Mouse (Mus musculus) kidney, embryonic 16.5 days (tissue): ENCODE data around the gene Fam166a. TPM values are rescaled to one million over a fixed set of nuclear protein-coding genes. Genes with fewer than 3 reads are reported as not detected.

ENCODE experiments used
- ATAC-seq: fragments of 200-750 bp; cut with Nextera tagmentation; 2 replicates; pipeline ENCODE4 v1.8.0; 2017; ENCODE audit warnings: moderate TSS enrichment; ENCODE audit not compliant: low FRiP score, low TSS enrichment
- H3K27ac ChIP-seq: fragments of 300-500 bp; sonication (generic); 2 replicates; pipeline ENCODE4 v1.5.1; 2014; ENCODE audit warnings: low read length
- H3K27me3 ChIP-seq: fragments of 300-500 bp; sonication (generic); 2 replicates; pipeline ENCODE4 v1.6.1; 2014; ENCODE audit warnings: low read length, control low read depth, mixed read lengths; ENCODE audit not compliant: insufficient read depth
- H3K36me3 ChIP-seq: fragments of 300-500 bp; sonication (generic); 2 replicates; pipeline ENCODE4 v1.6.1; 2014; ENCODE audit warnings: low read length, control low read depth, mixed read lengths; ENCODE audit not compliant: insufficient read depth
- H3K4me1 ChIP-seq: fragments of 300-500 bp; sonication (generic); 2 replicates; pipeline ENCODE4 v1.6.1; 2014; ENCODE audit warnings: low read length, control low read depth, mixed read lengths; ENCODE audit not compliant: insufficient read depth
- H3K4me2 ChIP-seq: fragments of 300-500 bp; sonication (generic); replicated peaks from 2 replicates; pipeline ENCODE4 v1.6.1; 2014; ENCODE audit warnings: low read depth, low read length
- H3K4me3 ChIP-seq: fragments of 300-500 bp; sonication (generic); 2 replicates; pipeline ENCODE4 v1.5.1; 2014; ENCODE audit warnings: mild to moderate bottlenecking, low read length
- H3K9ac ChIP-seq: fragments of 300-500 bp; sonication (generic); replicated peaks from 2 replicates; pipeline ENCODE4 v1.6.1; 2014; ENCODE audit warnings: low read length
- H3K9me3 ChIP-seq: fragments of 300-500 bp; sonication (generic); 2 replicates; pipeline ENCODE4 v1.6.1; 2016; ENCODE audit warnings: low read length, control low read depth
- WGBS: fragments of 180-500 bp; shearing (Covaris S2); extraction: QIAGEN DNeasy Blood & Tissue Kit; methylation state at CpG from one replicate; pipeline ENCODE4 v1.1.7; 2014; 5-methylcytosine and 5-hydroxymethylcytosine counted together
- polyA plus RNA-seq: library from polyadenylated mRNA; unstranded; fragments of >200 nt; fragmentation: Nextera tagmentation; extraction: Ambion mirVana; gene quantifications from 2 replicates; pipeline ENCODE4 v1.2.1, GENCODE M21; 2015

Gene Fam166a
- polyA plus RNA-seq, 1 experiment from 2014 or later, result 0.37 TPM

DNA sequence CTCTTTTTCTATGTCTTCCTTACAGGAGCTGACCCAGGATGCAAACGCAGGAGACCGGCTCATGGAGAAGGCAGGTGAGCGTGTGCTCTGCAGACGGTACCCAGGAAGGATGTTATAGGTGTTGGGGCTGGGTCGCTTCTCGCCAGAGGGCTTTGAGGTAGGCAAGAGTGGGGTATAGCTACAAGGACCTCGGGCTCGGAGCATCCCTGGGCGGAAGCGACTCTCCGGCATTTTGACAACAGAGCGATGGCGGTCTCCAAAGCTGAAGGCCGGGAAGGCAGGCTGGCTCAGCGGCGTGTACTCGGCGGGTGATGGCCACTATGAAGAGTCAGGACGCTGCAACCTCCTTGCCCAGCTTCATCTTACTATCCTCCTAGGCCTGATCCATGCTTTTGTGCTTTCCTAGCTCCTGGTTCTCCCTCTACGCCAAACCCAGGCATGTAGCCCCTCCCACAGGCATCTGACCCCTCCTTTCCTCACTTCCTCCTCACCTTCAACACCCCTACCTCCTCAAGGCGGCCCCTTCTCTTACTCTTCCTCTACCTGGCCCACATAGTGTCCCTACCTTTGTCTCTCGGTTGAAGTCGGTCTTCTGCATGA is 5.2 kb upstream of the Fam166a start:
- Histone ChIP-seq H3K9me3 (no peaks in the 10 kb centered on the region), H3K27ac (no peak overlapping the region), H3K9ac (no peak overlapping the region), H3K4me1 (peaks cover 23% of the 10 kb centered on the region), H3K4me3 (no peak overlapping the region), H3K4me2 (no peak overlapping the region), H3K36me3 (peaks cover 6% of the 10 kb centered on the region; the same call in 1 of the 2 replicates), H3K27me3 (no peaks in the 10 kb centered on the region)
- no peak for ATAC-seq
- 72% methylated on average over 23 of the region's 23 CpGs for WGBS

DNA sequence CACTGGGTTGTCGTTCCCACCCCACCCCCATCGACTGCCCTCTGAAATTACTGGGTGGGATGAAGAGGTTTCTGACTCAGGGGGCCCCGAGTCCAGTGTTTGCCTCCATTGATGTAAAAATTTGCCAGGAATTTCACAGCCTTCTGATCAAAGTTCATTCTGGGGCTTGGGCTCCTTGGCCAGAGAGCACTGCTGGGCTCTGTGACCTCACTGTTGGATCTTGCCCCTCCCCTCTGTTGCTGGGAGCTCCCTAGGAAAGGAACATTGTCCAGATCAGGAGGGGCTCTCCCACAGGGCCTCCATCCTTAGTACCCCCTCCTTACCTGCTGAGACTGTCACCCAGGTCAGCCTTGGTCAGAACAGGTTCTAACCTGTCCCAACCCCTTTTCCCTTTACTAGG is 4.1 kb upstream of the Fam166a start, which contains the start of gene Stpg3:
TSS of gene Stpg3 (minus strand) at position 194 of the 400 bp plus-strand sequence.
- 50% methylated on average over 3 of the region's 3 CpGs for WGBS
- no peaks in the 10 kb centered on the region for H3K36me3 ChIP-seq

GRCm38 (mm10) chr2:25217666-25218065 is 879 bp upstream of the Fam166a start:
- Histone ChIP-seq H3K4me2 (no peak overlapping the region), H3K9me3 (no peaks in the 10 kb centered on the region), H3K9ac (no peak overlapping the region), H3K27ac (no peak overlapping the region), H3K4me3 (no peak overlapping the region), H3K36me3 (peaks cover 11% of the 10 kb centered on the region), H3K4me1 (0 out of 2 replicates have a peak, but pooled peaks cover 2% of the 10 kb centered on the region), H3K27me3 (no peaks in the 10 kb centered on the region)
- 58% methylated on average over 2 of the region's 2 CpGs for WGBS
- ATAC-seq, result no peak

More for the DNA sequence above, 4.1 kb upstream of the Fam166a start, which contains the start of gene Stpg3:
- no peaks in the 10 kb centered on the region for H3K9me3 ChIP-seq
- H3K27me3 ChIP-seq, result no peaks in the 10 kb centered on the region
- H3K4me3 ChIP-seq, result no peak within 1 kb of the TSS
- peak; percentile 55; the same call in 1 of the 2 replicates for ATAC-seq
- no peak within 1 kb of the TSS; the same call in 1 of the 2 replicates for H3K9ac ChIP-seq
- peaks cover 16% of the 10 kb centered on the region for H3K4me1 ChIP-seq
- H3K4me2 ChIP-seq, result no peak within 1 kb of the TSS
- peak within 1 kb of the TSS; percentile 13; the same call in 1 of the 2 replicates for H3K27ac ChIP-seq

DNA sequence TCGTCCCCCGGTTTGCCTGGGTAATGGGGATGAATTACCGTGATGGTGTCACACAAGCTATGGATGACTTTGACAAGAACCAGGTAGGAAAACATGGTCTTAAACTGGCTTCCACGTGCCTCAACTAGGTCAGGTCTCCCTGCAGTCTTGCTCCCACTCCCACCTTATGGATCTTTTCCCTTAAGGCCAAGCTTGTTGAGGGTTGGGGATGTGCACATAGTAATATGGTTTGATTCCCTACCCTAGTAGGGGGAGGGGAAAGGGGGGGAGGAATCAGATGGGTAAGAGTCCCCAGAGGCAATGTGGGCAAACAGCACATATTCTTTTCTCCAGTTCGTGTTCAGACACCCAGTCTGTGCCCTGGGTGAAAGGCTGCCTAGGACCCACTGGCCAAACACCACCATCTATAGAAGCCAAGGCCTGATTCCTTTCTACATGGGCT is 2.8 kb downstream of the Fam166a start:
- Histone ChIP-seq H3K27ac (no peak overlapping the region), H3K9ac (no peak overlapping the region), H3K4me1 (peaks cover 16% of the 10 kb centered on the region), H3K9me3 (no peaks in the 10 kb centered on the region), H3K4me2 (no peak overlapping the region), H3K27me3 (no peaks in the 10 kb centered on the region), H3K4me3 (no peak overlapping the region), H3K36me3 (peaks cover 14% of the 10 kb centered on the region)
- WGBS, result 72% methylated on average over 5 of the region's 5 CpGs
- no peak for ATAC-seq

DNA sequence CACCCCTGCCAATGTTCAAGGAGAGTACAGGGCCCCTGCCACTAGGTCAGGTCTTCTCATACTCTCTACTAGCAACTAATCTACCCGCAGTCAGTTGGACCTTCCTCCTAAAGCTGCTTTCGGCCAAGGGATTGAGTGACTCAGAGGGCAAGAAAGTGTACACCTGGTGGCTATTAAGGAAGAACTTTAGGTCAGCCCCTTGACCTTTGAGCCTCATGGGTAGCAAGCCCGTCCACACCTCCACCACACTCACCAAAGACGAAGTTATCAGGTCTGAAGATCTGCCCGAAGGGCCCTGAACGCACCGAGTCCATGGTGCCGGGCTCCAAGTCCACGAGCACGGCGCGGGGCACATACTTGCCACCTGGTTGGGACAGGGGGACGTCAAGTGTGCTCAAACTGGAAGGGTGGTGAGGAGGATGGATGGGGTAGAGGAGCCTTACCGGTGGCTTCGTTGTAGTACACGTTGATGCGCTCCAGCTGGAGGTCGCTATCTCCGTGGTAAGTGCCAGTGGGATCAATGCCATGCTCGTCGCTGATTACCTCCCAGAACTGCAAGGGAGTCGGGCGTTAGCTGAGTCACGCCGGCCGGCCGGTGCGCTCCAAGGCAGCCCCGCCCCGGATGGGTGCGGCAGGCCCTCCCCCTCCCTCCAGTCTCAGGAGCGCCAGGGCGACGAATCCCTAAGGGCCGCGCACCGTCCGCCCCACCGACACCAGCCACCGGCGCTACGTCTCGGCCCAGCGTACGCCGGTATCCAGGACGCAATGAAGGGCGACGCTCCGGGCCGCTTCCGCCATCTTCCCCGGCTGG is 5.3 kb downstream of the Fam166a start:
- peaks cover 26% of the 10 kb centered on the region for H3K4me1 ChIP-seq
- under 1% methylated on average over 53 of the region's 53 CpGs for WGBS
- H3K36me3 ChIP-seq, result peaks cover 14% of the 10 kb centered on the region
- H3K27ac ChIP-seq, result peak overlapping the region; percentile 97
- peak overlapping the region; percentile 78 for H3K4me2 ChIP-seq
- no peaks in the 10 kb centered on the region for H3K27me3 ChIP-seq
- peak; percentile 37 for ATAC-seq
- peak overlapping the region; percentile 90 for H3K9ac ChIP-seq
- peak overlapping the region; percentile 85 for H3K4me3 ChIP-seq
- H3K9me3 ChIP-seq, result no peaks in the 10 kb centered on the region

- Histone ChIP-seq H3K9ac (peak within 1 kb of the TSS; percentile 90), H3K9me3 (no peaks in the 10 kb centered on the region), H3K4me2 (peak within 1 kb of the TSS; percentile 78), H3K4me3 (peak within 1 kb of the TSS; percentile 85), H3K27ac (peak within 1 kb of the TSS; percentile 99), H3K36me3 (peaks cover 14% of the 10 kb centered on the region), H3K4me1 (peaks cover 28% of the 10 kb centered on the region), H3K27me3 (no peaks in the 10 kb centered on the region)
- ATAC-seq, result no peak
- WGBS, result under 1% methylated on average over 17 of the region's 17 CpGs
These were observed 5.9 kb downstream of the Fam166a start, which contains the start of gene Tubb4b for GRCm38 (mm10) chr2:25224492-25224765. TSS of gene Tubb4b (minus strand) at chr2:25224702.

GRCm38 (mm10) chr2:25224766-25225752 is 6.5 kb downstream of the Fam166a start:
- Histone ChIP-seq H3K27me3 (no peaks in the 10 kb centered on the region), H3K9me3 (no peaks in the 10 kb centered on the region), H3K4me1 (peaks cover 28% of the 10 kb centered on the region), H3K4me3 (peak overlapping the region; percentile 85), H3K27ac (peak overlapping the region; percentile 99), H3K9ac (peak overlapping the region; percentile 79), H3K36me3 (peaks cover 14% of the 10 kb centered on the region), H3K4me2 (peak overlapping the region; percentile 53)
- 2% methylated on average over 41 of the region's 41 CpGs for WGBS
- peak; percentile 97 for ATAC-seq

GRCm38 (mm10) chr2:25225811-25226379 is 7.3 kb downstream of the Fam166a start:
- WGBS, result 79% methylated on average over 8 of the region's 8 CpGs
- H3K9me3 ChIP-seq, result no peaks in the 10 kb centered on the region
- peak overlapping the region; percentile 53 for H3K4me2 ChIP-seq
- peaks cover 14% of the 10 kb centered on the region for H3K36me3 ChIP-seq
- no peak for ATAC-seq
- peak overlapping the region; percentile 79 for H3K9ac ChIP-seq
- H3K4me3 ChIP-seq, result peak overlapping the region; percentile 85
- H3K27me3 ChIP-seq, result no peaks in the 10 kb centered on the region
- peak overlapping the region; percentile 99 for H3K27ac ChIP-seq
- peaks cover 28% of the 10 kb centered on the region for H3K4me1 ChIP-seq

- Histone ChIP-seq H3K4me2 (no peak overlapping the region), H3K4me3 (no peak overlapping the region), H3K9me3 (no peaks in the 10 kb centered on the region), H3K36me3 (peaks cover 5% of the 10 kb centered on the region), H3K4me1 (peaks cover 26% of the 10 kb centered on the region), H3K27ac (no peak overlapping the region), H3K9ac (no peak overlapping the region), H3K27me3 (no peaks in the 10 kb centered on the region)
- ATAC-seq, result no peak
- 78% methylated on average over 5 of the region's 5 CpGs for WGBS
These were observed 8.3 kb downstream of the Fam166a start for GRCm38 (mm10) chr2:25226864-25227263.
